Comparison of ENCODE assay signal across 8 mouse cellular contexts in genomic region chr5:124176726-124177132, GRCm38 (mm10).
DNase-seq lines count a peak whose midpoint lies in the region; ATAC-seq lines count a peak whose summit lies in the region.
"Had no signal": no experiment of that assay in that cellular context is flagged by ENCODE, and none has a peak within 500 bp of the region (broad histone marks: within the 10 kb centered on the region; RNA-seq: fewer than 3 reads in every experiment).

No protein-coding gene starts in this region.

- 0 out of 2 replicates have a peak overlapping the region, but pooled peaks have one; percentile 23 for H3K9ac ChIP-seq in limb, embryonic 12.5 days (replicated peaks)
- no peak overlapping the region for H3K9ac ChIP-seq in neural tube, embryonic 15.5 days (replicated peaks)

- H3K9me3 ChIP-seq in forebrain, embryonic 10.5 days = no peaks in the 10 kb centered on the region
- H3K9me3 ChIP-seq in limb, embryonic 12.5 days = no peaks in the 10 kb centered on the region
- no peaks in the 10 kb centered on the region for H3K9me3 ChIP-seq in neural tube, embryonic 15.5 days (replicated peaks)

- peaks cover 69% of the 10 kb centered on the region for H3K4me1 ChIP-seq in forebrain, embryonic 10.5 days
- H3K4me1 ChIP-seq in limb, embryonic 12.5 days (replicated peaks) = peaks cover 15% of the 10 kb centered on the region
- peaks cover 41% of the 10 kb centered on the region for H3K4me1 ChIP-seq in neural tube, embryonic 15.5 days

- H3K27ac ChIP-seq in forebrain, embryonic 10.5 days = peak overlapping the region; percentile 80
- 0 out of 2 replicates have a peak overlapping the region, but pooled peaks have one; percentile 25 for H3K27ac ChIP-seq in limb, embryonic 12.5 days
- peak overlapping the region; percentile 51 for H3K27ac ChIP-seq in neural tube, embryonic 15.5 days (replicated peaks)

- H3K4me3 ChIP-seq in forebrain, embryonic 10.5 days = peak overlapping the region; percentile 24; the same call in 1 of the 2 replicates
- H3K4me3 ChIP-seq in limb, embryonic 12.5 days (replicated peaks) = no peak overlapping the region
- no peak overlapping the region for H3K4me3 ChIP-seq in neural tube, embryonic 15.5 days (replicated peaks)

- WGBS in forebrain, embryonic 10.5 days = 6% methylated on average over 7 of the region's 7 CpGs
- WGBS in limb, embryonic 12.5 days = 9% methylated on average over 7 of the region's 7 CpGs
- WGBS in neural tube, embryonic 15.5 days = 8% methylated on average over 7 of the region's 7 CpGs

- H3K36me3 ChIP-seq in forebrain, embryonic 10.5 days (replicated peaks) = 0 out of 2 replicates have a peak, but pooled peaks cover 6% of the 10 kb centered on the region
- no peaks in the 10 kb centered on the region for H3K36me3 ChIP-seq in limb, embryonic 12.5 days
- no peaks in the 10 kb centered on the region for H3K36me3 ChIP-seq in neural tube, embryonic 15.5 days

- ATAC-seq in limb, embryonic 12.5 days (ENCODE audit: insufficient number of reproducible peaks, insufficient read depth, low FRiP score, low TSS enrichment, low read depth) = no peak
- ATAC-seq in neural tube, embryonic 15.5 days (ENCODE audit: low FRiP score) = peak; percentile 52; the same call in 1 of the 2 replicates
- ATAC-seq: activated CD4-positive, CD25-positive, alpha-beta regulatory T cell, adult 4 months had no signal

- H3K4me2 ChIP-seq in limb, embryonic 12.5 days = no peak overlapping the region
- no peak overlapping the region for H3K4me2 ChIP-seq in neural tube, embryonic 15.5 days

- peak; percentile 73 to 76 for DNase-seq in lung, adult 18-20 months
- no peak for DNase-seq in lung, postnatal 10 days
- DNase-seq in forebrain, embryonic 10.5 days (ENCODE audit: extremely low spot score, low spot score) = peak; percentile 81
- no peak for DNase-seq in layer of hippocampus, adult 18-20 months (ENCODE audit: low spot score in 2 of 2)
- no peak for DNase-seq in left cerebral cortex, adult 8-10 months (ENCODE audit: low spot score in 2 of 2)

- peaks cover 18% of the 10 kb centered on the region for H3K27me3 ChIP-seq in forebrain, embryonic 10.5 days (ENCODE audit: poor library complexity, severe bottlenecking)
- no peaks in the 10 kb centered on the region for H3K27me3 ChIP-seq in limb, embryonic 12.5 days
- H3K27me3 ChIP-seq in neural tube, embryonic 15.5 days (replicated peaks) = no peaks in the 10 kb centered on the region

Comparison
In these comparisons a context has a peak if more than half of its experiments do, and no peak if none do; other contexts are left out.
1. DNase-seq: peak in lung, adult 18-20 months (2 of 2) and forebrain, embryonic 10.5 days (single experiment); none in lung, postnatal 10 days (single experiment), layer of hippocampus, adult 18-20 months (0 of 2) and left cerebral cortex, adult 8-10 months (0 of 2).
2. H3K27ac ChIP-seq: peak in every context shown above with its lines; median percentile 80 in forebrain, embryonic 10.5 days; 51 in neural tube, embryonic 15.5 days; 25 in limb, embryonic 12.5 days.